Mouse (Mus musculus): ENCODE data around the gene Pstk.

DNA sequence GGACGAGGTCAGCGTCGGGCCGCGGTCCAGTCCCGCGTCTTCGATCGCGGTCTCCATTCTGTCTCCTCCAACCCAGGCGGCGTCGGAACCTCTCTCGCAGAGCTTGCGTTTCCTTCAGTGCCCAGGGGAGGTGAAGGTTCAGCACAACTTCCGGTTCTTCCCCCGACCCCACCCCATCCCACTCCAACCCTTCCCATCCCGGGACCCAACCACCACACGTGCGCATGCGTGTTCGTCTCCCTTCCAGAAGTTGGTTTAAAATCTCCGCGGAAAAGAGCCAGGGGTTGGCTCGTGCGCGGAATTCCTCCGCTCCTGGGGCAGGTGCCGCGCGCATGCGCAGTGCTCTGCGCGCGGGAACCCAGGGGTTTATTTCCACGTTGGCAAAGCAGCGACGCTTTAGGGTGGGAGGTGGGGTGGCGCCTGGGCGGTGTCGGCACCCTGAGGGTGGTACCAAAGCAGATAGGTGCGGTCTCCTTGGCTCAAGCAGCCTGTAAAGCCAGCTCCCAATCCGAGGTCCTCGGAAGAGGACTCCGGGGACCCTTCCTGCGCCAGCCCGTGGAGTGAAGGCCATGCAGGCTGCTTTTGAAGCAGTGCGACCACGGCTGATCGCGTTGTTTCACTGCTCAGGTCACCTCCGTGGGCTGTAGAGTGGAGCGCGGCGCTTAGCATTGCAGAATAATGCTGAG, 8.2 kb upstream of the Pstk start, which contains the start of gene 2310057M21Rik:
- TF ChIP-seq CTCF (IDR thresholded peaks at IDR 0.05; ENCODE audit: low read depth) = no peak
- no peak for TF ChIP-seq EP300 (IDR thresholded peaks at IDR 0.05; ENCODE audit: low read depth)

All from liver, postnatal 0 days (tissue).